Mouse (Mus musculus) CH12.LX (cell line): ENCODE measurements around the gene 1700003H04Rik. TPM values are rescaled to one million over a fixed set of nuclear protein-coding genes. Genes with fewer than 3 reads are reported as not detected.

Experiments used
- DNase-seq: peaks from one replicate; pipeline ENCODE4 v3.0.0-alpha.2; 2013; ENCODE audit errors: extremely low read depth
- H3K27ac ChIP-seq: 2 replicates; pipeline ENCODE4 v1.5.1; 2012; ENCODE audit warnings: low read depth, mild to moderate bottlenecking, control low read depth, moderate library complexity; ENCODE audit not compliant: insufficient read depth
- H3K27me3 ChIP-seq: replicated peaks from 2 replicates; pipeline ENCODE3; 2012; ENCODE audit warnings: inconsistent platforms
- H3K36me3 ChIP-seq, 2 experiments: replicated peaks in 1 of 2; 2 replicates each; pipeline versions ENCODE3 to v1.6.1; 2012; ENCODE audit warnings: inconsistent platforms in 1 of 2, low read length in 1 of 2, mild to moderate bottlenecking in 1 of 2, mixed read lengths in 1 of 2, moderate library complexity in 1 of 2; ENCODE audit not compliant: control insufficient read depth in 1 of 2, insufficient read depth in 1 of 2
- H3K4me1 ChIP-seq, 2 experiments: 2 replicates each; pipeline ENCODE4 v1.6.1; 2012; ENCODE audit warnings: inconsistent platforms in 1 of 2, moderate library complexity in 1 of 2; ENCODE audit not compliant: insufficient read depth in 2 of 2, control insufficient read depth in 1 of 2
- H3K4me2 ChIP-seq: 2 replicates; pipeline ENCODE4 v1.6.1; 2012; ENCODE audit warnings: low read depth, mild to moderate bottlenecking, control low read depth; ENCODE audit not compliant: poor library complexity, insufficient read depth, severe bottlenecking
- H3K4me3 ChIP-seq, 3 experiments: fragments of 150-350 bp in 1 of 3; sonication (generic) in 1 of 3; replicated peaks in 1 of 3; 2 replicates each; pipeline versions ENCODE3 to v1.5.1; 2011 to 2012; ENCODE audit warnings: low read depth in 2 of 3, low read length in 2 of 3, mild to moderate bottlenecking in 2 of 3, moderate library complexity in 2 of 3, control low read depth in 1 of 3, improper control_type of control experiment in 1 of 3, inconsistent platforms in 1 of 3, mixed read lengths in 1 of 3; ENCODE audit not compliant: poor library complexity in 1 of 3
- H3K79me2 ChIP-seq: replicated peaks from 2 replicates; pipeline ENCODE4 v1.6.1; 2012; ENCODE audit warnings: mild to moderate bottlenecking, moderate library complexity; ENCODE audit not compliant: control insufficient read depth, poor library complexity, insufficient read depth, severe bottlenecking; ENCODE audit errors: extremely low read depth
- H3K9ac ChIP-seq: 2 replicates; pipeline ENCODE4 v1.6.1; 2012; ENCODE audit warnings: low read depth, mild to moderate bottlenecking, control low read depth, moderate library complexity; ENCODE audit not compliant: insufficient read depth
- H3K9me3 ChIP-seq: replicated peaks from 2 replicates; pipeline ENCODE3; 2012; ENCODE audit warnings: low read length, inconsistent platforms, mixed read lengths
- E2F4 ChIP-seq: IDR thresholded peaks from 2 replicates; pipeline ENCODE4 v1.6.1; 2011; ENCODE audit warnings: low read depth, low read length, improper control_type of control experiment; ENCODE audit not compliant: insufficient replicate concordance
- ETS1 ChIP-seq: conservative IDR thresholded peaks from 2 replicates; pipeline ENCODE4 v1.6.1; 2012; ENCODE audit warnings: low read depth, mild to moderate bottlenecking, inconsistent platforms, low read length, improper control_type of control experiment, moderate library complexity
- GABPA ChIP-seq: IDR thresholded peaks from 2 replicates; pipeline ENCODE4 v1.6.1; 2012; ENCODE audit warnings: low read depth, low read length, improper control_type of control experiment, inconsistent platforms; ENCODE audit not compliant: insufficient replicate concordance
- IRF4 ChIP-seq: IDR thresholded peaks from 2 replicates; pipeline ENCODE4 v1.6.1; 2014; ENCODE audit warnings: low read depth, mild to moderate bottlenecking, inconsistent platforms, low read length, improper control_type of control experiment
- KAT2A ChIP-seq: IDR thresholded peaks from 2 replicates; pipeline ENCODE4 v1.6.1; 2012; ENCODE audit warnings: low read length, improper control_type of control experiment, inconsistent platforms; ENCODE audit not compliant: insufficient replicate concordance
- MAFK ChIP-seq: IDR thresholded peaks from 2 replicates; pipeline ENCODE4 v1.6.1; 2011; ENCODE audit warnings: low read length, improper control_type of control experiment; ENCODE audit not compliant: insufficient replicate concordance
- MAZ ChIP-seq: IDR thresholded peaks from 2 replicates; pipeline ENCODE4 v1.6.1; 2012; ENCODE audit warnings: low read depth, mild to moderate bottlenecking, inconsistent platforms, low read length, improper control_type of control experiment, moderate library complexity
- MXI1 ChIP-seq: IDR thresholded peaks from 2 replicates; pipeline ENCODE4 v1.6.1; 2011; ENCODE audit warnings: mild to moderate bottlenecking, low read depth, low read length, improper control_type of control experiment
- NELFE ChIP-seq: IDR thresholded peaks from 2 replicates; pipeline ENCODE4 v1.6.1; 2011; ENCODE audit warnings: low read depth, low read length, improper control_type of control experiment
- NRF1 ChIP-seq: IDR thresholded peaks from 2 replicates; pipeline ENCODE4 v1.6.1; 2014; ENCODE audit warnings: low read depth, mild to moderate bottlenecking, inconsistent platforms, low read length, improper control_type of control experiment, moderate library complexity
- POLR2A ChIP-seq: IDR thresholded peaks from 2 replicates; pipeline ENCODE4 v1.6.1; 2011; ENCODE audit warnings: low read depth, mild to moderate bottlenecking, improper control_type of control experiment, low read length
- POLR2AphosphoS2 ChIP-seq: IDR thresholded peaks from 2 replicates; pipeline ENCODE4 v1.6.1; 2011; ENCODE audit warnings: low read depth, low read length, improper control_type of control experiment
- RAD21 ChIP-seq: IDR thresholded peaks from 2 replicates; pipeline ENCODE4 v1.6.1; 2011; ENCODE audit warnings: low read depth, mild to moderate bottlenecking, low read length, improper control_type of control experiment, moderate library complexity
- RCOR1 ChIP-seq: conservative IDR thresholded peaks from 2 replicates; pipeline ENCODE4 v1.6.1; 2012; ENCODE audit warnings: low read depth, mild to moderate bottlenecking, inconsistent platforms, low read length, improper control_type of control experiment
- SIN3A ChIP-seq: IDR thresholded peaks from 2 replicates; pipeline ENCODE4 v1.6.1; 2012; ENCODE audit warnings: low read length, improper control_type of control experiment, inconsistent platforms
- SMC3 ChIP-seq: IDR thresholded peaks from 2 replicates; pipeline ENCODE4 v1.6.1; 2011; ENCODE audit warnings: low read depth, low read length, improper control_type of control experiment
- TCF12 ChIP-seq: IDR thresholded peaks from 2 replicates; pipeline ENCODE4 v1.6.1; 2014; ENCODE audit warnings: low read depth, mild to moderate bottlenecking, inconsistent platforms, low read length, improper control_type of control experiment
- UBTF ChIP-seq: IDR thresholded peaks from 2 replicates; pipeline ENCODE4 v1.6.1; 2012; ENCODE audit warnings: low read depth, mild to moderate bottlenecking, inconsistent platforms, low read length, improper control_type of control experiment, moderate library complexity
- USF1 ChIP-seq: IDR thresholded peaks from 2 replicates; pipeline ENCODE4 v1.6.1; 2014; ENCODE audit warnings: low read depth, mild to moderate bottlenecking, inconsistent platforms, low read length, improper control_type of control experiment
- USF2 ChIP-seq: conservative IDR thresholded peaks from 2 replicates; pipeline ENCODE4 v1.6.1; 2011; ENCODE audit warnings: low read depth, low read length, improper control_type of control experiment
- ZC3H11A ChIP-seq: IDR thresholded peaks from 2 replicates; pipeline ENCODE4 v1.6.1; 2012; ENCODE audit warnings: low read depth, mild to moderate bottlenecking, inconsistent platforms, low read length, improper control_type of control experiment
- ZKSCAN1 ChIP-seq: IDR thresholded peaks from 2 replicates; pipeline ENCODE4 v1.6.1; 2012; ENCODE audit warnings: low read depth, inconsistent platforms, low read length, improper control_type of control experiment, borderline replicate concordance
- ZMIZ1 ChIP-seq: IDR thresholded peaks from 2 replicates; pipeline ENCODE4 v1.6.1; 2012; ENCODE audit warnings: low read depth, mild to moderate bottlenecking, inconsistent platforms, low read length, improper control_type of control experiment
- ZNF384 ChIP-seq: IDR thresholded peaks from 2 replicates; pipeline ENCODE4 v1.6.1; 2012; ENCODE audit warnings: low read depth, low read length, improper control_type of control experiment, inconsistent platforms
- dilution Hi-C: fragments of 300-500 bp; cut with MboI; formaldehyde crosslinking; loops from 2 replicates; pipeline ENCODE4 v1.14.3; 2020; ENCODE audit warnings: low sequenced_read_pairs; ENCODE audit not compliant: extremely low pct_unique_long_range_greater_than_20kb, extremely low pct_ligation_motif_present
- in situ Hi-C: fragments of 300-500 bp; cut with MboI; formaldehyde crosslinking; loops from 3 replicates; pipeline ENCODE4 v1.14.3; 2019; ENCODE audit warnings: low sequenced_read_pairs, low pct_ligation_motif_present, low pct_unique_long_range_greater_than_20kb, mixed read lengths
- polyA plus RNA-seq: library from polyadenylated mRNA; unstranded; fragments of >175 nt; gene quantifications from 2 replicates; pipeline ENCODE4 v1.2.1, GENCODE M21; 2012; ENCODE audit warnings: low read depth; ENCODE audit not compliant: insufficient read length
- total RNA-seq, 2 experiments: library from RNA; depleted of rRNA; stranded (reverse); fragments of 300-350 nt in 1 of 2; fragments of >200 nt in 1 of 2; gene quantifications; 2 replicates each; pipeline ENCODE4 v1.2.3; 2012 to 2014

The 1700003H04Rik gene
- total and polyA plus RNA-seq, 3 experiments: not detected

- H3K4me3 ChIP-seq: no peak overlapping the region
- H3K27ac ChIP-seq: no peak overlapping the region
- no peaks in the 10 kb centered on the region for H3K36me3 ChIP-seq
- H3K9me3 ChIP-seq: peaks cover 10% of the 10 kb centered on the region
- H3K4me2 ChIP-seq: no peak overlapping the region
- H3K27me3 ChIP-seq: no peaks in the 10 kb centered on the region
- TF ChIP-seq MAZ: no peak
- TF ChIP-seq ZMIZ1: no peak
- no peak for TF ChIP-seq ETS1
- TF ChIP-seq SMC3: no peak
- no peak for TF ChIP-seq ZNF384
- TF ChIP-seq SIN3A: no peak
- TF ChIP-seq NRF1: no peak
- no peak for TF ChIP-seq UBTF
- TF ChIP-seq RCOR1: no peak
- no peak for TF ChIP-seq USF2
- no peak for TF ChIP-seq RAD21
- no peak for DNase-seq
- H3K9ac ChIP-seq: no peak overlapping the region
- dilution Hi-C loops (no loop called here), in situ Hi-C loops (no loop called here)
- H3K4me1 ChIP-seq: no peaks in the 10 kb centered on the region
- no peaks in the 10 kb centered on the region for H3K79me2 ChIP-seq
These were observed 42.6 kb downstream of the 1700003H04Rik start for GRCm38 (mm10) chr3:124538260-124538659.

- DNase-seq: no peak
- dilution Hi-C loops: no loop called here
- H3K9me3 ChIP-seq: peaks cover 11% of the 10 kb centered on the region
These were observed 44.3 kb downstream of the 1700003H04Rik start for GRCm38 (mm10) chr3:124536602-124537001.

DNA sequence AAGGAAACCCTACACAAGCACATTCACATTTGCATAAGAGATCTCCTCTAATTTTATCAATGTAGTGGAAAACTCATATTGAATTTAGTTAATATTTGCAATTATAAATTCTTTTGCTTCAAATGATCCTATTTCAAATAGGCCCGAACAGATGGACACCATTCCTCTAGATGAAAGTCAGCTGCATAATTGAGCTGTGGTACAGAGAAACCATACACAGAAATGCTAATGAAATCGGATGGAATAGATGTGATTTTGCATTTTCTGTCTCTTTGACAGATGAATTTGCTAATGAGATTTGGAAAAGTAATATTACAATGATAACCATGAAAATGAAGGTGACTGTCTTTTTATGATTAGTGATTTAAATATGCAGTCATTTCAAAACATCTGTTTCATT, 62.1 kb downstream of the 1700003H04Rik start:
- TF ChIP-seq USF1 (no peak), MAFK (no peak), IRF4 (no peak), ZKSCAN1 (no peak), ZMIZ1 (no peak), E2F4 (no peak), TCF12 (no peak), POLR2AphosphoS2 (no peak), KAT2A (no peak), GABPA (no peak), NRF1 (no peak)
- no peak for DNase-seq
- no peaks in the 10 kb centered on the region for H3K36me3 ChIP-seq
- H3K9me3 ChIP-seq: no peaks in the 10 kb centered on the region
- in situ Hi-C loops: no loop called here
- H3K9ac ChIP-seq: no peak overlapping the region
- H3K4me3 ChIP-seq: no peak overlapping the region
- H3K4me1 ChIP-seq: no peaks in the 10 kb centered on the region
- no peaks in the 10 kb centered on the region for H3K79me2 ChIP-seq
- no peaks in the 10 kb centered on the region for H3K27me3 ChIP-seq
- H3K27ac ChIP-seq: no peak overlapping the region
- dilution Hi-C loops: no loop called here
- no peak overlapping the region for H3K4me2 ChIP-seq

More at GRCm38 (mm10) chr3:124536602-124537001, 44.3 kb downstream of the 1700003H04Rik start:
- Histone ChIP-seq H3K36me3 (no peaks in the 10 kb centered on the region), H3K4me3 (no peak overlapping the region), H3K4me1 (no peaks in the 10 kb centered on the region), H3K27me3 (no peaks in the 10 kb centered on the region), H3K4me2 (no peak overlapping the region), H3K9ac (no peak overlapping the region), H3K79me2 (no peaks in the 10 kb centered on the region), H3K27ac (no peak overlapping the region)
- TF ChIP-seq ZC3H11A: no peak
- no peak for TF ChIP-seq ZNF384
- no peak for TF ChIP-seq NELFE
- TF ChIP-seq MXI1: no peak
- no peak for TF ChIP-seq ZMIZ1
- TF ChIP-seq POLR2A: no peak
- no peak for TF ChIP-seq E2F4
- no peak for TF ChIP-seq SMC3
- no peak for TF ChIP-seq ETS1
- in situ Hi-C loops: no loop called here
